ENCODE assay signal across 13 mouse cellular contexts in genomic region chr15:96185429-96185828, GRCm38 (mm10).
DNase-seq lines count a peak whose midpoint lies in the region; ATAC-seq and TF ChIP-seq lines count a peak whose summit lies in the region.
"Had no signal": no experiment of that assay in that cellular context is flagged by ENCODE, and none has a peak within 500 bp of the region (broad histone marks: within the 10 kb centered on the region; RNA-seq: fewer than 3 reads in every experiment).

No protein-coding gene starts in this region.

- peak; percentile 26 for DNase-seq in embryo, embryonic 11 days
- no peak for DNase-seq in embryo, embryonic 9.5 days (ENCODE audit: extremely low spot score)
- DNase-seq in thymus, postnatal 4 days, result peak; percentile 20
- DNase-seq in thymus, adult 2 months, result no peak
- peak; percentile 77 for DNase-seq in heart, postnatal 0 days (ENCODE audit: low spot score)
- no peak for DNase-seq in adrenal gland, postnatal 36 days
- DNase-seq in layer of hippocampus, adult 11-12 months (ENCODE audit: low spot score), result no peak
- DNase-seq: adrenal gland, postnatal 25 days; gastrocnemius, postnatal 25 days had no signal

- ATAC-seq in heart, postnatal 0 days (ENCODE audit: insufficient read depth, low read depth), result peak; percentile 93
- ATAC-seq in megakaryocyte progenitor cell, adult 5-6 weeks (replicated peaks; ENCODE audit: poor library complexity), result peak; percentile 20; the same call in 1 of the 2 replicates
- ATAC-seq: forebrain, embryonic 15.5 days had no signal

- H3K4me2 ChIP-seq in heart, postnatal 0 days (ENCODE audit: low read depth, low read length), result peak overlapping the region; percentile 31
- H3K4me2 ChIP-seq: embryonic facial prominence, embryonic 13.5 days; forebrain, embryonic 15.5 days; lung, embryonic 15.5 days had no signal

- no peaks in the 10 kb centered on the region for H3K27me3 ChIP-seq in thymus, adult 2 months (ENCODE audit: control insufficient read depth, insufficient read depth, low read length)
- H3K27me3 ChIP-seq in heart, postnatal 0 days (ENCODE audit: control insufficient read depth, insufficient read depth, low read length), result no peaks in the 10 kb centered on the region
- H3K27me3 ChIP-seq: embryonic facial prominence, embryonic 13.5 days; forebrain, embryonic 15.5 days; lung, embryonic 15.5 days had no signal

- 85% methylated on average over 4 of the region's 4 CpGs for WGBS in thymus, adult 2 months
- WGBS in heart, postnatal 0 days, result 1% methylated on average over 4 of the region's 4 CpGs

- no peaks in the 10 kb centered on the region for H3K9me3 ChIP-seq in heart, postnatal 0 days (replicated peaks; ENCODE audit: control insufficient read depth, low read length)
- H3K9me3 ChIP-seq: embryonic facial prominence, embryonic 13.5 days; forebrain, embryonic 15.5 days; lung, embryonic 15.5 days had no signal

- TF ChIP-seq CTCF in thymus, adult 2 months (IDR thresholded peaks at IDR 0.05; ENCODE audit: borderline replicate concordance, control insufficient read depth, extremely low read depth, insufficient read depth, low read length, poor library complexity), result no peak
- TF ChIP-seq CTCF in heart, postnatal 0 days (IDR thresholded peaks at IDR 0.05; ENCODE audit: low read depth), result no peak

- no peak overlapping the region for H3K4me3 ChIP-seq in thymus, adult 2 months (ENCODE audit: control insufficient read depth, insufficient read depth, low read length)
- no peak overlapping the region for H3K4me3 ChIP-seq in heart, postnatal 0 days (ENCODE audit: low read depth, low read length)
- H3K4me3 ChIP-seq: embryonic facial prominence, embryonic 13.5 days; forebrain, embryonic 15.5 days; lung, embryonic 15.5 days had no signal

- TF ChIP-seq POLR2A in thymus, adult 2 months (IDR thresholded peaks at IDR 0.05; ENCODE audit: control insufficient read depth, extremely low read depth, insufficient read depth, low read length, poor library complexity), result no peak

- no peak overlapping the region for H3K9ac ChIP-seq in heart, postnatal 0 days (replicated peaks; ENCODE audit: low read depth, low read length)
- H3K9ac ChIP-seq: embryonic facial prominence, embryonic 13.5 days; forebrain, embryonic 15.5 days; lung, embryonic 15.5 days had no signal

- TF ChIP-seq EP300 in heart, postnatal 0 days (IDR thresholded peaks at IDR 0.05; ENCODE audit: low read depth), result peak; percentile 44; the same call in 1 of the 2 replicates

- no peaks in the 10 kb centered on the region for H3K36me3 ChIP-seq in thymus, adult 2 months (ENCODE audit: control insufficient read depth, insufficient read depth, low read length)
- no peaks in the 10 kb centered on the region for H3K36me3 ChIP-seq in heart, postnatal 0 days (replicated peaks; ENCODE audit: control insufficient read depth, insufficient read depth, low read length)
- H3K36me3 ChIP-seq: embryonic facial prominence, embryonic 13.5 days; forebrain, embryonic 15.5 days; lung, embryonic 15.5 days had no signal

- H3K4me1 ChIP-seq in thymus, adult 2 months (replicated peaks; ENCODE audit: control insufficient read depth, insufficient read depth, low read length), result peaks cover 21% of the 10 kb centered on the region
- H3K4me1 ChIP-seq in heart, postnatal 0 days (ENCODE audit: control insufficient read depth, insufficient read depth), result peaks cover 13% of the 10 kb centered on the region; the same call in 1 of the 2 replicates
- H3K4me1 ChIP-seq: forebrain, embryonic 15.5 days had no signal

- H3K27ac ChIP-seq in thymus, adult 2 months (ENCODE audit: control insufficient read depth, insufficient read depth, low read length), result no peak overlapping the region
- H3K27ac ChIP-seq in heart, postnatal 0 days (ENCODE audit: low read depth), result peak overlapping the region; percentile 84
- H3K27ac ChIP-seq: embryonic facial prominence, embryonic 13.5 days; forebrain, embryonic 15.5 days; lung, embryonic 15.5 days had no signal

Comparison
In these comparisons a context has a peak if more than half of its experiments do, and no peak if none do; other contexts are left out.
1. DNase-seq: peak in embryo, embryonic 11 days (single experiment), thymus, postnatal 4 days (single experiment) and heart, postnatal 0 days (single experiment); none in embryo, embryonic 9.5 days (single experiment), thymus, adult 2 months (single experiment), adrenal gland, postnatal 36 days (0 of 2) and layer of hippocampus, adult 11-12 months (single experiment).